Mouse (Mus musculus) midbrain, embryonic 16.5 days (tissue): ENCODE results near the gene Fgfr4. TPM values are rescaled to one million over a fixed set of nuclear protein-coding genes. Genes with fewer than 3 reads are reported as not detected.

Experiments
- ATAC-seq: fragments of 200-750 bp; cut with Nextera tagmentation; 2 replicates; pipeline ENCODE4 v1.8.0; 2017; ENCODE audit warnings: moderate TSS enrichment
- H3K27ac ChIP-seq: fragments of 300-500 bp; sonication (generic); 2 replicates; pipeline ENCODE4 v1.5.1; 2014; ENCODE audit warnings: mild to moderate bottlenecking, low read length, mixed read lengths
- H3K27me3 ChIP-seq: fragments of 300-500 bp; sonication (generic); 2 replicates; pipeline ENCODE4 v1.6.1; 2014; ENCODE audit warnings: low read depth, low read length, mixed read lengths; ENCODE audit not compliant: control insufficient read depth, insufficient read depth
- H3K36me3 ChIP-seq: fragments of 300-500 bp; sonication (generic); 2 replicates; pipeline ENCODE4 v1.6.1; 2014; ENCODE audit warnings: mild to moderate bottlenecking, low read length, moderate library complexity, mixed read lengths; ENCODE audit not compliant: control insufficient read depth, insufficient read depth
- H3K4me1 ChIP-seq: fragments of 300-500 bp; sonication (generic); 2 replicates; pipeline ENCODE4 v1.6.1; 2014; ENCODE audit warnings: mild to moderate bottlenecking, low read length, mixed read lengths; ENCODE audit not compliant: control insufficient read depth, insufficient read depth
- H3K4me2 ChIP-seq: fragments of 300-500 bp; sonication (generic); 2 replicates; pipeline ENCODE4 v1.6.1; 2014; ENCODE audit warnings: mild to moderate bottlenecking, low read length, mixed read lengths
- H3K4me3 ChIP-seq: fragments of 300-500 bp; sonication (generic); 2 replicates; pipeline ENCODE4 v1.5.1; 2014; ENCODE audit warnings: low read depth, mild to moderate bottlenecking, low read length, moderate library complexity, mixed read lengths
- H3K9ac ChIP-seq: fragments of 300-500 bp; sonication (generic); 2 replicates; pipeline ENCODE4 v1.6.1; 2014; ENCODE audit warnings: low read depth, low read length, mixed read lengths
- H3K9me3 ChIP-seq: fragments of 300-500 bp; sonication (generic); replicated peaks from 2 replicates; pipeline ENCODE4 v1.6.1; 2014; ENCODE audit warnings: mild to moderate bottlenecking, low read length, mixed read lengths; ENCODE audit not compliant: control insufficient read depth, poor library complexity, severe bottlenecking
- WGBS: fragments of 180-500 bp; shearing (Covaris S2); extraction: QIAGEN DNeasy Blood & Tissue Kit; methylation state at CpG from one replicate; pipeline ENCODE4 v1.1.7; 2014; 5-methylcytosine and 5-hydroxymethylcytosine counted together
- polyA plus RNA-seq: library from polyadenylated mRNA; unstranded; fragments of >200 nt; fragmentation: Nextera tagmentation; extraction: Ambion mirVana; gene quantifications from 2 replicates; pipeline ENCODE4 v1.2.1, GENCODE M21; 2015

Gene Fgfr4
- polyA plus RNA-seq, 1 experiment from 2014 or later: 0.60 TPM

- no peaks in the 10 kb centered on the region for H3K4me1 ChIP-seq
- H3K4me2 ChIP-seq: no peak overlapping the region
- no peak overlapping the region for H3K9ac ChIP-seq
- WGBS: 85% methylated on average over 7 of the region's 11 CpGs
- no peak overlapping the region for H3K27ac ChIP-seq
- H3K36me3 ChIP-seq: no peaks in the 10 kb centered on the region
- ATAC-seq: no peak
- H3K4me3 ChIP-seq: no peak overlapping the region
- H3K27me3 ChIP-seq: no peaks in the 10 kb centered on the region
- H3K9me3 ChIP-seq: no peaks in the 10 kb centered on the region
These were observed 52.4 kb downstream of the Fgfr4 start for GRCm38 (mm10) chr13:55204667-55205389.

DNA sequence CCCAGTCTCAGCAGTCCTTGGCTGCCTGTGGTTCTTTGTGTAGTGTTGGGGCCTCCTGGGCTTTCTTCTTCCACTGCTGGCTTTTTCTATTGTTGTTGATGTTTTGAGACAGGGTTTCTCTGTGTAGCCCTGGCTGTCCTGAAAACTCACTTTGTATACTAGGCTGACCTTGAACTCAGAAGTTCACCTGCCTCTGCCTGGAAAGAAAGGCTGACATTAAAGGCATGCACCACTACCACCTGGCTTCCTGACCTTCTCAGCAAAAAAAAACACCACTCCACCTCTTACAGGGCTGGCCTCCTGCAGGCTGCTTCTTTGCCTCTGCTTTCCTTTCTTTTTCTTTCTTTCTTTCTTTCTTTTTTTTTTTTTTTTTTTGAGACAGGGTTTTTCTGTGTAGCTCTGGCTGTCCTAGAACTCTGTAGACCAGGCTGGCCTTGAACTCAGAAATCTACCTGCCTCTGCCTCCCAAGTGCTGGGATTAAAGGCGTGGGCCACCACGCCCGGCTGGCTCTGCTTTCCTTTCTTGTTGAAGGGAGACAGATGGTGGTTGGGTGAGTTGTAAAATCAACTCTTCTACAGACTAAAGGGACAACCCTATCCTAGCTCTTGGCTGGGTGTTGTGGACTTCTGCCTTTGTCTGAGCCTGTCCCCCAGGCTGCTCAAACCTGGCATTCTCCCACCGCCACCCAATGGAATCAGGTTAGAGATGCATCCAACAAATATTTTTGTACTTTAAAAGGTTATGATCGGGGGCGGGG is 53.2 kb downstream of the Fgfr4 start:
- WGBS: 95% methylated on average over 6 of the region's 6 CpGs
- H3K27ac ChIP-seq: no peak overlapping the region
- no peak overlapping the region for H3K4me3 ChIP-seq
- no peak overlapping the region for H3K9ac ChIP-seq
- no peak overlapping the region for H3K4me2 ChIP-seq
- H3K9me3 ChIP-seq: no peaks in the 10 kb centered on the region
- H3K4me1 ChIP-seq: 0 out of 2 replicates have a peak, but pooled peaks cover 4% of the 10 kb centered on the region
- no peaks in the 10 kb centered on the region for H3K27me3 ChIP-seq
- ATAC-seq: no peak
- no peaks in the 10 kb centered on the region for H3K36me3 ChIP-seq

- Histone ChIP-seq H3K36me3 (no peaks in the 10 kb centered on the region), H3K9me3 (no peaks in the 10 kb centered on the region), H3K4me1 (peaks cover 20% of the 10 kb centered on the region), H3K4me3 (no peak overlapping the region), H3K9ac (no peak overlapping the region), H3K27me3 (no peaks in the 10 kb centered on the region), H3K27ac (peak overlapping the region; percentile 96; the same call in 1 of the 2 replicates), H3K4me2 (no peak overlapping the region)
- ATAC-seq: no peak
- 65% methylated on average over 13 of the region's 13 CpGs for WGBS
These were observed 56.6 kb downstream of the Fgfr4 start for GRCm38 (mm10) chr13:55208837-55209648.

DNA sequence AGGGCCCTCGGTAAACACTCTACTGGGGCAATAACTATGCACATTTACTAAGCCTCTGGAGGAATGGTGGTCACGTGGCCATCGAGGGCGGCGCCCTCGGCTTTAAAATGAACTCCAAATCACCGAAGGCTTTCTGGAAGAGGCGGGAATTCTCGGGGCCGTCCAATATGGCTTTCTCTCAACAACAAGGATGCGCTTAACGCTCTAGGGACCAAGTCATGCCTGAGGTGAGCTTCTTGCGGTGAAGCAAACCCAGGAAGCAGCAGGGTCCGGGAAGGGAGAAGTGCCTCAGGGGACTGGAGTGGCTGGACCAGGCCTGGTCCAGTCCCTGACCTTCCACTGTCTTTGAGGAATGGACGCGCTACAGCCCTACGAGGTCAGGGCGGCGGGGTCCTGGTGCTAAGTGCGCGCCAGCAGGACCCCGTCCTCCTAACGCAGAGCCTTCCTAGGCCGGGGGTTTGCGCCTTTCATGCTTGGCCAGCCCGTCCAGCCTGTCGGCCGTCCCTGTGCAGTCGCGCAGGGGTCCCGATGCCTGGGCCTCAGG is 57.3 kb downstream of the Fgfr4 start, which contains the start of gene Nsd1:
Gene Nsd1, plus strand, starts transcription at position 134 of the 544 bp plus-strand sequence.
- ATAC-seq: peak; percentile 13; the same call in 1 of the 2 replicates
- H3K27me3 ChIP-seq: no peaks in the 10 kb centered on the region
- H3K4me2 ChIP-seq: peak within 1 kb of the TSS; percentile 83
- WGBS: 23% methylated on average over 31 of the region's 31 CpGs
- H3K4me1 ChIP-seq: peaks cover 27% of the 10 kb centered on the region
- peak within 1 kb of the TSS; percentile 78 for H3K4me3 ChIP-seq
- H3K36me3 ChIP-seq: 0 out of 2 replicates have a peak, but pooled peaks cover 4% of the 10 kb centered on the region
- H3K9ac ChIP-seq: peak within 1 kb of the TSS; percentile 92
- peak within 1 kb of the TSS; percentile 96 for H3K27ac ChIP-seq
- no peaks in the 10 kb centered on the region for H3K9me3 ChIP-seq

GRCm38 (mm10) chr13:55210193-55210970 is 57.9 kb downstream of the Fgfr4 start:
- Histone ChIP-seq H3K27me3 (no peaks in the 10 kb centered on the region), H3K4me3 (peak overlapping the region; percentile 78), H3K4me1 (peaks cover 32% of the 10 kb centered on the region), H3K36me3 (peaks cover 4% of the 10 kb centered on the region; the same call in 1 of the 2 replicates), H3K4me2 (peak overlapping the region; percentile 83), H3K27ac (peak overlapping the region; percentile 96), H3K9me3 (no peaks in the 10 kb centered on the region), H3K9ac (peak overlapping the region; percentile 92)
- 2% methylated on average over 47 of the region's 77 CpGs for WGBS
- peak; percentile 59 for ATAC-seq

DNA sequence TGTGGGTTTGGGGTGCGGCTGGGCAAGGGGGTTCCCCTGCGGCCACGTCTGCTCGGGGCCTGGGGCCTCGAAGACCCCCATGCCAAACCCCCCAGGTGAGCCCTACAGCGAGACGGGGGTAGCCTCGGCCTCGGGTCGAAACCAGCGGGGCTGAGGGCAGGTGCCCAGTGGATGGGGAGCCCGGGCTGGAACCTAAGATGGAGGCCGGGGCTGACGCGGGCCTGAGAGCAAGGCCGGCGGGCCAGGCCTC is 58.5 kb downstream of the Fgfr4 start:
- peak overlapping the region; percentile 92 for H3K9ac ChIP-seq
- H3K9me3 ChIP-seq: no peaks in the 10 kb centered on the region
- peaks cover 4% of the 10 kb centered on the region; the same call in 1 of the 2 replicates for H3K36me3 ChIP-seq
- H3K27ac ChIP-seq: peak overlapping the region; percentile 96
- peak; percentile 69; the same call in 1 of the 2 replicates for ATAC-seq
- H3K4me3 ChIP-seq: peak overlapping the region; percentile 78
- no peaks in the 10 kb centered on the region for H3K27me3 ChIP-seq
- under 1% methylated on average over 17 of the region's 17 CpGs for WGBS
- peaks cover 36% of the 10 kb centered on the region for H3K4me1 ChIP-seq
- peak overlapping the region; percentile 83 for H3K4me2 ChIP-seq

GRCm38 (mm10) chr13:55211221-55212010 is 59.0 kb downstream of the Fgfr4 start:
- H3K4me2 ChIP-seq: peak overlapping the region; percentile 83
- WGBS: under 1% methylated on average over 32 of the region's 93 CpGs
- peaks cover 41% of the 10 kb centered on the region for H3K4me1 ChIP-seq
- peak overlapping the region; percentile 96 for H3K27ac ChIP-seq
- peak overlapping the region; percentile 78 for H3K4me3 ChIP-seq
- H3K27me3 ChIP-seq: no peaks in the 10 kb centered on the region
- H3K36me3 ChIP-seq: peaks cover 4% of the 10 kb centered on the region; the same call in 1 of the 2 replicates
- ATAC-seq: peak; percentile 69
- H3K9ac ChIP-seq: peak overlapping the region; percentile 92
- H3K9me3 ChIP-seq: no peaks in the 10 kb centered on the region
